Mouse (Mus musculus) small intestine, adult 10 weeks (tissue): Measurements from ENCODE around the gene Il21r. TPM values are rescaled to one million over a fixed set of nuclear protein-coding genes. Genes with fewer than 3 reads are reported as not detected.

Experiments used
- polyA plus RNA-seq: library from polyadenylated mRNA; stranded (reverse); fragments of 350-450 nt; fragmentation: Illumina TruSeq; extraction: RNeasy Lipid Tissue Mini Kit (QIAGEN cat#74804); gene quantifications from one replicate; pipeline ENCODE4 v1.2.3, GENCODE M21; 2014; ENCODE audit warnings: low replicate concordance

The Il21r gene
- polyA plus RNA-seq, result 1.6 TPM

DNA sequence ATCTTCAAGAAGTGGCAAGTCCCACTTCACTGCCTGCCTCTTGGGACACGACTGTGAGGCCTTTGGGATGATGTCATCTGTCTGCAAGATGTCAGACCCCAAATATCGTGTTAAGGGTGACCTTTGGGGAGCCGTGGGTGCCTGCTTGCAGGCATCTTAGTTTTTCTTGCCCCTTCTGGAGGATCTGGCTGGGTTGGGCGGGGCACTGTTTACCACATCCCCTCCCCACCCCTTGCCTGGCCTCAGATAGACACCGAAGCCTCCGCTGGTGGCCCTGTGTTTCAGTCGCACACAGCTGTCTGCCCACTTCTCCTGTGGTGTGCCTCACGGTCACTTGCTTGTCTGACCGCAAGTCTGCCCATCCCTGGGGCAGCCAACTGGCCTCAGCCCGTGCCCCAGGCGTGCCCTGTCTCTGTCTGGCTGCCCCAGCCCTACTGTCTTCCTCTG is at the start of gene Il21r:
Il21r (plus strand) TSS at position 245 of the 447 bp plus-strand sequence.

Other genes with a start within 250 kb of the Il21r start
- gene Kdm8, start 158.8 kb upstream of the Il21r start, polyA plus RNA-seq, result 0.22 TPM
- 29.4 TPM for gene Nsmce1, start 111.8 kb upstream of the Il21r start, polyA plus RNA-seq
- 2.9 TPM for gene Il4ra, start 51.3 kb upstream of the Il21r start, polyA plus RNA-seq
- gene Gtf3c1, start 104.4 kb downstream of the Il21r start, polyA plus RNA-seq, result 2.3 TPM
- 11.2 TPM for gene D430042O09Rik, start 104.5 kb downstream of the Il21r start, polyA plus RNA-seq